Mouse (Mus musculus) testis, adult 2 months (tissue): ENCODE data around the gene Spata32. TPM values are rescaled to one million over a fixed set of nuclear protein-coding genes. Genes with fewer than 3 reads are reported as not detected.

Experiments used
- H3K27ac ChIP-seq: fragments of 200-500 bp; 2 replicates; pipeline ENCODE4 v1.5.1; 2012; ENCODE audit warnings: low read depth, low read length; ENCODE audit not compliant: control insufficient read depth, insufficient read depth
- H3K27me3 ChIP-seq: fragments of 200-500 bp; 2 replicates; pipeline ENCODE4 v1.6.1; 2012; ENCODE audit warnings: mild to moderate bottlenecking, low read length, moderate library complexity; ENCODE audit not compliant: control insufficient read depth, insufficient read depth
- H3K36me3 ChIP-seq: fragments of 200-500 bp; 2 replicates; pipeline ENCODE4 v1.6.1; 2012; ENCODE audit warnings: mild to moderate bottlenecking, low read length; ENCODE audit not compliant: control insufficient read depth, insufficient read depth
- H3K4me1 ChIP-seq: fragments of 200-500 bp; 2 replicates; pipeline ENCODE4 v1.6.1; 2012; ENCODE audit warnings: low read length; ENCODE audit not compliant: control insufficient read depth, insufficient read depth
- H3K4me3 ChIP-seq: fragments of 200-500 bp; 2 replicates; pipeline ENCODE4 v1.5.1; 2012; ENCODE audit warnings: low read depth, mild to moderate bottlenecking, low read length, moderate library complexity, mixed read lengths; ENCODE audit not compliant: control insufficient read depth
- CTCF ChIP-seq: fragments of 200-500 bp; IDR thresholded peaks from 2 replicates; pipeline ENCODE4 v1.5.1; 2012; ENCODE audit warnings: low read depth, mild to moderate bottlenecking, inconsistent platforms, low read length, moderate library complexity; ENCODE audit not compliant: control insufficient read depth, insufficient read depth, insufficient replicate concordance
- POLR2A ChIP-seq: fragments of 200-500 bp; IDR thresholded peaks from 2 replicates; pipeline ENCODE4 v1.6.1; 2012; ENCODE audit warnings: low read depth, mild to moderate bottlenecking, inconsistent platforms, low read length, moderate library complexity; ENCODE audit not compliant: control insufficient read depth
- polyA plus RNA-seq: library from polyadenylated mRNA; depleted of rRNA; stranded (reverse); fragments of >200 nt; gene quantifications from 2 replicates; pipeline ENCODE4 v1.2.3, GENCODE M21; 2012

The Spata32 gene
- polyA plus RNA-seq, 1 experiment: 142 TPM

GRCm38 (mm10) chr11:103192956-103193824 lies 25.0 kb downstream of the Spata32 start:
- no peak overlapping the region for H3K27ac ChIP-seq
- TF ChIP-seq CTCF (no peak), POLR2A (no peak)
- peaks cover 10% of the 10 kb centered on the region for H3K4me1 ChIP-seq
- H3K4me3 ChIP-seq: peak overlapping the region; percentile 60
- H3K27me3 ChIP-seq: no peaks in the 10 kb centered on the region
- no peaks in the 10 kb centered on the region for H3K36me3 ChIP-seq

- Histone ChIP-seq H3K36me3 (no peaks in the 10 kb centered on the region), H3K27me3 (no peaks in the 10 kb centered on the region), H3K4me3 (peak overlapping the region; percentile 60), H3K27ac (no peak overlapping the region), H3K4me1 (peaks cover 8% of the 10 kb centered on the region)
- TF ChIP-seq POLR2A: no peak
- no peak for TF ChIP-seq CTCF
These were observed 25.8 kb downstream of the Spata32 start for GRCm38 (mm10) chr11:103192230-103192955.

GRCm38 (mm10) chr11:103184891-103185290 lies 33.3 kb downstream of the Spata32 start:
- TF ChIP-seq CTCF (peak; percentile 17; the same call in 1 of the 2 replicates), POLR2A (no peak)
- H3K4me1 ChIP-seq: no peaks in the 10 kb centered on the region
- no peak overlapping the region for H3K27ac ChIP-seq
- H3K36me3 ChIP-seq: no peaks in the 10 kb centered on the region
- H3K4me3 ChIP-seq: no peak overlapping the region
- H3K27me3 ChIP-seq: no peaks in the 10 kb centered on the region

GRCm38 (mm10) chr11:103181911-103182310 lies 36.3 kb downstream of the Spata32 start:
- no peaks in the 10 kb centered on the region for H3K36me3 ChIP-seq
- H3K4me3 ChIP-seq: no peak overlapping the region
- no peaks in the 10 kb centered on the region for H3K4me1 ChIP-seq
- H3K27me3 ChIP-seq: no peaks in the 10 kb centered on the region
- TF ChIP-seq POLR2A: no peak
- TF ChIP-seq CTCF: no peak
- H3K27ac ChIP-seq: no peak overlapping the region

GRCm38 (mm10) chr11:103181349-103181748 lies 36.9 kb downstream of the Spata32 start:
- Histone ChIP-seq H3K4me3 (no peak overlapping the region), H3K27me3 (no peaks in the 10 kb centered on the region), H3K36me3 (no peaks in the 10 kb centered on the region), H3K27ac (no peak overlapping the region), H3K4me1 (no peaks in the 10 kb centered on the region)
- TF ChIP-seq POLR2A: no peak
- TF ChIP-seq CTCF: no peak

- H3K4me1 ChIP-seq: no peaks in the 10 kb centered on the region
- no peak for TF ChIP-seq CTCF
- TF ChIP-seq POLR2A: no peak
- H3K36me3 ChIP-seq: no peaks in the 10 kb centered on the region
- no peak overlapping the region for H3K4me3 ChIP-seq
- H3K27ac ChIP-seq: no peak overlapping the region
- H3K27me3 ChIP-seq: no peaks in the 10 kb centered on the region
These were observed 37.8 kb downstream of the Spata32 start for GRCm38 (mm10) chr11:103180426-103180825.

- TF ChIP-seq CTCF: no peak
- no peak for TF ChIP-seq POLR2A
- H3K4me3 ChIP-seq: no peak overlapping the region
- no peaks in the 10 kb centered on the region; the same call in 1 of the 2 replicates for H3K4me1 ChIP-seq
- no peak overlapping the region for H3K27ac ChIP-seq
- H3K36me3 ChIP-seq: no peaks in the 10 kb centered on the region
- H3K27me3 ChIP-seq: no peaks in the 10 kb centered on the region
These were observed 39.5 kb downstream of the Spata32 start for GRCm38 (mm10) chr11:103178748-103179147.
